Mouse (Mus musculus) myocyte (in vitro differentiated cells): ENCODE measurements around the gene Agfg2.
A peak's percentile ranks its signal among the peaks of the same experiment; 100 is the strongest.

Experiments used
- MYOD1 ChIP-seq, 3 experiments: IDR thresholded peaks; one replicate each; pipeline ENCODE4 v1.6.1; 2011; ENCODE audit warnings: control low read depth in 2 of 3, low read depth in 2 of 3, mild to moderate bottlenecking in 2 of 3, moderate library complexity in 1 of 3; ENCODE audit not compliant: insufficient read length in 2 of 3, control insufficient read depth in 1 of 3
- POLR2A ChIP-seq: IDR thresholded peaks from one replicate; pipeline ENCODE4 v1.6.1; 2011; ENCODE audit warnings: low read depth, mild to moderate bottlenecking, control low read depth, moderate library complexity; ENCODE audit not compliant: insufficient read length
- POLR2AphosphoS2 ChIP-seq: IDR thresholded peaks from one replicate; pipeline ENCODE4 v1.6.1; 2011; ENCODE audit warnings: low read depth, control low read depth; ENCODE audit not compliant: insufficient read length

- TF ChIP-seq POLR2A = peak; percentile 98
- peak in 2 of 3 experiments; percentile 64 to 80 for TF ChIP-seq MYOD1 (IDR thresholded peaks at IDR 0.05; ENCODE audit: control insufficient read depth in 1 of 3, insufficient read length in 2 of 3, low read depth in 2 of 3)
- peak; percentile 95 for TF ChIP-seq POLR2AphosphoS2
Measured at GRCm38 (mm10) chr5:137628498-137629305, 55.8 kb downstream of the Agfg2 start, which contains the start of the genes Fbxo24, Lrch4 and Gm20605.
